Mouse (Mus musculus) heart, postnatal 0 days (tissue): ENCODE data around the gene 4930579G24Rik. TPM values are rescaled to one million over a fixed set of nuclear protein-coding genes. Genes with fewer than 3 reads are reported as not detected.
A peak's percentile ranks its signal among the peaks of the same experiment; 100 is the strongest.

Experiments used
- ATAC-seq: fragments of 200-750 bp; cut with Nextera tagmentation; 2 replicates; pipeline ENCODE4 v1.8.0; 2017; ENCODE audit warnings: low read depth, moderate number of reproducible peaks, moderate library complexity; ENCODE audit not compliant: insufficient read depth
- DNase-seq: peaks from one replicate; pipeline ENCODE4 v3.0.0-alpha.2; 2016; ENCODE audit warnings: low spot score
- H3K27ac ChIP-seq: fragments of 300-500 bp; sonication (generic); 2 replicates; pipeline ENCODE4 v1.5.1; 2014; ENCODE audit warnings: low read depth, mild to moderate bottlenecking
- H3K27me3 ChIP-seq: fragments of 300-500 bp; sonication (generic); 2 replicates; pipeline ENCODE4 v1.6.1; 2014; ENCODE audit warnings: low read length, mixed read lengths; ENCODE audit not compliant: control insufficient read depth, insufficient read depth
- H3K36me3 ChIP-seq: fragments of 300-500 bp; sonication (generic); replicated peaks from 2 replicates; pipeline ENCODE4 v1.6.1; 2014; ENCODE audit warnings: low read length, mixed read lengths; ENCODE audit not compliant: control insufficient read depth, insufficient read depth
- H3K4me1 ChIP-seq: fragments of 300-500 bp; sonication (generic); 2 replicates; pipeline ENCODE4 v1.6.1; 2014; ENCODE audit warnings: antibody characterized with exemption; ENCODE audit not compliant: control insufficient read depth, insufficient read depth
- H3K4me2 ChIP-seq: fragments of 300-500 bp; sonication (generic); 2 replicates; pipeline ENCODE4 v1.6.1; 2014; ENCODE audit warnings: low read depth, mild to moderate bottlenecking, low read length, moderate library complexity
- H3K4me3 ChIP-seq: fragments of 300-500 bp; sonication (generic); 2 replicates; pipeline ENCODE4 v1.5.1; 2014; ENCODE audit warnings: low read depth, low read length
- H3K9ac ChIP-seq: fragments of 300-500 bp; sonication (generic); replicated peaks from 2 replicates; pipeline ENCODE4 v1.6.1; 2014; ENCODE audit warnings: low read depth, low read length, mixed read lengths
- H3K9me3 ChIP-seq: fragments of 300-500 bp; sonication (generic); replicated peaks from 2 replicates; pipeline ENCODE4 v1.6.1; 2016; ENCODE audit warnings: low read length; ENCODE audit not compliant: control insufficient read depth
- CTCF ChIP-seq: IDR thresholded peaks from 2 replicates; pipeline ENCODE4 v1.5.1; 2016; ENCODE audit warnings: antibody characterized with exemption, control low read depth, low read depth
- EP300 ChIP-seq: IDR thresholded peaks from 2 replicates; pipeline ENCODE4 v1.6.1; 2016; ENCODE audit warnings: antibody characterized with exemption, low read depth
- WGBS: fragments of 180-500 bp; shearing (Covaris S2); extraction: QIAGEN DNeasy Blood & Tissue Kit; methylation state at CpG from one replicate; pipeline ENCODE4 v1.1.7; 2014; 5-methylcytosine and 5-hydroxymethylcytosine counted together
- polyA plus RNA-seq: library from polyadenylated mRNA; unstranded; fragments of >200 nt; fragmentation: Nextera tagmentation; extraction: Ambion mirVana; gene quantifications from 2 replicates; pipeline ENCODE4 v1.2.1, GENCODE M21; 2015
- total RNA-seq: library from RNA; depleted of rRNA; stranded (reverse); fragments of >200 nt; gene quantifications from 2 replicates; pipeline ENCODE4 v1.2.3, GENCODE M21; 2014; ENCODE audit warnings: low replicate concordance; rRNA removed

Gene 4930579G24Rik
- total and polyA plus RNA-seq, 2 experiments from 2014 or later, result 11.9 to 12.0 TPM

DNA sequence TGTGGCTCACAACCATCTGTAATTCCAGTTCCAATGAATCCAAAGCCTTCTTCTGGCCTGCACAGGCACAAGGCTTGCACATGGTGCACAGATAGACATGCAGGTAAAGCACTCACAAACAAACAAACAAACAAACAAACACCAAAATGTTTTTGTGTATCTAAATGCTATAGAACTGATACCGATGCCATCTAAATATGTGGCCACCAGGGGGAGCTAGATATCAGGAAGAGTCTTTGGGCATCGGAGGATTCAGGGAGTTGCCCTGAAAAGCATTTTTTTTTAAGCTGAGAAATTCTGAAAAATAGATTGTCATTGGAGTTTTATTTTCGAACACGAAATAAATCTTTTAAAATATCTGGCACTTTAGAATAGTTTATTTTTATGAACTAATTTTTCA lies 44.2 kb downstream of the 4930579G24Rik start:
- TF ChIP-seq EP300, result no peak
- TF ChIP-seq CTCF, result peak; percentile 85
- Histone ChIP-seq H3K4me1 (no peaks in the 10 kb centered on the region; the same call in 1 of the 2 replicates), H3K27me3 (no peaks in the 10 kb centered on the region), H3K9me3 (no peaks in the 10 kb centered on the region), H3K9ac (no peak overlapping the region), H3K36me3 (no peaks in the 10 kb centered on the region), H3K27ac (no peak overlapping the region), H3K4me3 (no peak overlapping the region), H3K4me2 (no peak overlapping the region)
- ATAC-seq (no peak), DNase-seq (peak; percentile 66)
- 6% methylated on average over 4 of the region's 4 CpGs for WGBS

DNA sequence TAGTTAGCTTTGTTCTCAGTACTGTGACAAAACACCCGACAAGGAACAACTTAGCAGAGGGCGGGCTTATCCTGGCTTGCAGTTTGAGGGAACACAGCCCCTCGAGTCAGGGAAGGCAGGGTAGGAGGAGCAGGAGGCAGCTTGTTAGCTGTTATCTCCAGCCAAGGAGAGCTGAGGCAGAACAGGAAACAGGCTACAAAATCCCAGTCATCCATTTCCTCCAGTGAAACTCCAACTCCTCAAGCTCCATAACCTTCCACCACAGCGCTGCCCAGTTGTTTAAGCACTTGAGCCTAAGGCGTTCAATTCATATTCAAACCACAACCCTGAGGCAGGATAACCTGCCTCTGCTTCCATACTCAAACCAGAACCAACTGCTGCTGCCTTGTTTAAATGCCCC lies 45.8 kb downstream of the 4930579G24Rik start:
- H3K9ac ChIP-seq, result no peak overlapping the region
- H3K36me3 ChIP-seq, result no peaks in the 10 kb centered on the region
- whole genome bisulfite sequencing, result 78% methylated on average over 5 of the region's 5 CpGs
- ATAC-seq, result no peak
- H3K4me2 ChIP-seq, result no peak overlapping the region
- H3K27ac ChIP-seq, result no peak overlapping the region
- TF ChIP-seq CTCF, result no peak
- TF ChIP-seq EP300, result no peak
- no peaks in the 10 kb centered on the region for H3K9me3 ChIP-seq
- no peaks in the 10 kb centered on the region for H3K27me3 ChIP-seq
- no peaks in the 10 kb centered on the region; the same call in 1 of the 2 replicates for H3K4me1 ChIP-seq
- no peak for DNase-seq
- no peak overlapping the region for H3K4me3 ChIP-seq

GRCm38 (mm10) chr3:79676411-79676810 lies 47.5 kb downstream of the 4930579G24Rik start:
- Histone ChIP-seq H3K4me3 (no peak overlapping the region), H3K4me1 (no peaks in the 10 kb centered on the region; the same call in 1 of the 2 replicates), H3K9me3 (no peaks in the 10 kb centered on the region), H3K27me3 (no peaks in the 10 kb centered on the region), H3K27ac (no peak overlapping the region), H3K36me3 (no peaks in the 10 kb centered on the region), H3K4me2 (no peak overlapping the region), H3K9ac (no peak overlapping the region)
- TF ChIP-seq EP300 (no peak), CTCF (no peak)
- WGBS, result 90% methylated on average over 3 of the region's 3 CpGs
- ATAC-seq (no peak), DNase-seq (no peak)

Other genes with a start within 250 kb of the 4930579G24Rik start
- gene Fnip2, start 61.3 kb upstream of the 4930579G24Rik start, total RNA-seq, result 10.5 and 18.3 TPM in 2 replicates
- gene Fnip2, start 61.3 kb upstream of the 4930579G24Rik start, polyA plus RNA-seq, result 1.4 and 2.1 TPM in 2 replicates
- 27.6 and 28.5 TPM in 2 replicates for gene Ppid, start 37.7 kb upstream of the 4930579G24Rik start, total RNA-seq
- 52.0 and 53.6 TPM in 2 replicates for gene Ppid, start 37.7 kb upstream of the 4930579G24Rik start, polyA plus RNA-seq
- gene Etfdh, start 421 bp downstream of the 4930579G24Rik start, total RNA-seq, result 146 and 288 TPM in 2 replicates
- 518 and 530 TPM in 2 replicates for gene Etfdh, start 421 bp downstream of the 4930579G24Rik start, polyA plus RNA-seq
- 18.4 and 27.6 TPM in 2 replicates for gene Rxfp1, start 108.8 kb downstream of the 4930579G24Rik start, total RNA-seq
- 5.4 and 6.3 TPM in 2 replicates for gene Rxfp1, start 108.8 kb downstream of the 4930579G24Rik start, polyA plus RNA-seq
- gene Tmem144, start 223.7 kb downstream of the 4930579G24Rik start, total RNA-seq, result 7.9 and 15.1 TPM in 2 replicates
- 11.3 and 12.2 TPM in 2 replicates for gene Tmem144, start 223.7 kb downstream of the 4930579G24Rik start, polyA plus RNA-seq